Mouse (Mus musculus) cerebellum, adult 2 months (tissue): ENCODE measurements at regions not wholly inside any gene's neighbourhood (a gene's known extent, or its start where the extent isn't known, plus 50 kb on each side); places are given as distances from the start of the nearest gene placed in this dataset.

Experiments
- DNase-seq, 2 experiments: peaks; one replicate each; pipeline ENCODE4 v3.0.0; 2021
- H3K27ac ChIP-seq: fragments of 200-500 bp; 2 replicates; pipeline ENCODE4 v1.5.1; 2012; ENCODE audit warnings: low read length, control low read depth, inconsistent platforms; ENCODE audit not compliant: insufficient read depth
- H3K27me3 ChIP-seq: fragments of 200-500 bp; 2 replicates; pipeline ENCODE4 v1.6.1; 2012; ENCODE audit warnings: inconsistent platforms, mild to moderate bottlenecking, low read length, moderate library complexity; ENCODE audit not compliant: control insufficient read depth, insufficient read depth
- H3K4me1 ChIP-seq: fragments of 200-500 bp; 2 replicates; pipeline ENCODE4 v1.6.1; 2011; ENCODE audit warnings: low read length; ENCODE audit not compliant: control insufficient read depth, insufficient read depth
- H3K4me3 ChIP-seq: fragments of 200-500 bp; replicated peaks from 2 replicates; pipeline ENCODE3; 2011; ENCODE audit warnings: mild to moderate bottlenecking, low read depth, low read length, control low read depth; ENCODE audit not compliant: insufficient read depth
- CTCF ChIP-seq: fragments of 200-500 bp; IDR thresholded peaks from 2 replicates; pipeline ENCODE4 v1.5.1; 2011; ENCODE audit warnings: low read depth, mild to moderate bottlenecking, control low read depth, low read length, moderate library complexity, borderline replicate concordance; ENCODE audit not compliant: insufficient read depth
- POLR2A ChIP-seq: fragments of 200-500 bp; IDR thresholded peaks from 2 replicates; pipeline ENCODE4 v1.6.1; 2011; ENCODE audit warnings: low read length, control low read depth, borderline replicate concordance; ENCODE audit not compliant: insufficient read depth
- WGBS: fragments of 180-500 bp; shearing (Covaris S2); methylation state at CpG from one replicate; pipeline ENCODE4 v1.1.7; 2018; 5-methylcytosine and 5-hydroxymethylcytosine counted together

DNA sequence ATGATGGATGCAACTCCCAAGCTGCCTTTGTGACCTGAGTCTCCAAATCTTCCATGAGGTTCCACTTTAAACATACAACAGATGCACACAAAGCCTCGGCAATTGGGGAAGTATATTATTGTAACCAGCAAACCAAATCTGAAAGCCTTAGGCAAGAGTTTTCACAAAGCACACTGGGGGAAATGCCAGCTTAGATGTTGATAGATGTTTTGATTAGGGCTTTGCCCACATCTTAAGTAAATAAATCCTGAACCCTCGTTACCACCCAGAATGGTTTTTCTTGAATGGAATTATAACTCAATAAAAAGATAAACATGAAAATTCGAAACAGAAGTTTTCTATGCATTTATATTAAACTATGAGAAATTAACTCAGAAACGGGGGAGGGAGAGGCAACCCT is 302.7 kb downstream of the Sorl1 start:
- H3K27me3 ChIP-seq: no peaks in the 10 kb centered on the region; the same call in 1 of the 2 replicates
- no peaks in the 10 kb centered on the region for H3K4me1 ChIP-seq
- TF ChIP-seq CTCF (no peak), POLR2A (no peak)
- no peak for DNase-seq
- 81% methylated on average over 4 of the region's 4 CpGs for WGBS
- no peak overlapping the region for H3K27ac ChIP-seq
- H3K4me3 ChIP-seq: no peak overlapping the region

DNA sequence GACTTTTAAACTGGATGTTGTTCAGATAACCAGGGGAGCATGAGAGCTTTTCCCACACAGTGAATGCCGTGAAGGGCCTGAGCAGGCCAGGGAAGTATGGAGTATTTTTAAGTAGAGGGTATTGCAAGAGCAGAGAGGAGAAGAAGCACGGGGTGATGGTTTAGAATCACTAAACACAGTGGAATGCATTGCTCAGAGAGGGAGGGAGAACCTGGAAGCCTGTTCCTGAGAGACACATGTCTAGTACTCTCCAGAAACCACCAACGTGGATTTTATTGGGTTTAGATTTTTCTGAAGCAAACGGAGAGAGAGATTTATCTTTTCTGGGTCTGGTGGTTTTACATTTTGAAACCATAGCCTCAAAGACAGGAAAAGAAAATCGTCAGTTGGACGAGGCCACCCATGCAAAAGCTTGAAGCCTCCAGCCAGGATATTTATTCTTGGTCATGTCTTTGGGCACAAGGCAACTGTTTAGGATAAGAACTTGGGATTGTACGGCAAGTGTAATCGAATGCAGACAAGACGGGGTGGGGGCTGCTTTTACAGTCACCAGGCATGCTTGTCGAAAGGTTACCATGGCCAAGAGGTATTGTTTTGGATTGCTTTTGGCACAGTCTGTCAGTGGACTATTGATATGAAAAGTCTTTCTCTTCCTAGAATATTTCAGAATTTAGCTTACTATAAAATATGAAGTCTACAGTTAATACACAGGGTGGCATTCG is 306.2 kb downstream of the Sorl1 start:
- no peaks in the 10 kb centered on the region for H3K4me1 ChIP-seq
- no peak overlapping the region for H3K4me3 ChIP-seq
- no peak overlapping the region for H3K27ac ChIP-seq
- 81% methylated on average over 11 of the region's 11 CpGs for WGBS
- no peak for TF ChIP-seq CTCF
- no peak for TF ChIP-seq POLR2A
- H3K27me3 ChIP-seq: no peaks in the 10 kb centered on the region; the same call in 1 of the 2 replicates
- DNase-seq: no peak

DNA sequence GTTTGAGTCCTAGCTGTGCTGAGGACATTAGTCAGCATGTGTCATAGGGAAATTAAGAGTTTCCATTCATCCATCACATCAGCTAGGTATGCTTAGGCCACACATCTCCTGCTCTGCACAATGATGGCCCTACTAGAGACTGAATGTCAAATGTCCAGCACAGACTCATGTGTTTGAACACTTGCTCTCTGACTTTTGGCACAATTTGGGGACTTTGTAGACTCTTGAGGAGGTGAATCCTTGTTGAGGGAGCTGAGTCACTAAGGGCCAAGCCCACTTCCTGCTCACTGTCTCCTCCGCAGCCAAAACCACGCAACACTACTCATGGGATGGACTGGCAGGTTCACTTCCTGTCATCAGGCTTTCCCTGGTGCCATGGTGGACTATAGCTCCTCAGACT is 308.2 kb downstream of the Sorl1 start:
- WGBS: 98% methylated on average over 2 of the region's 2 CpGs
- no peak overlapping the region for H3K27ac ChIP-seq
- TF ChIP-seq POLR2A (no peak), CTCF (no peak)
- H3K27me3 ChIP-seq: no peaks in the 10 kb centered on the region; the same call in 1 of the 2 replicates
- no peaks in the 10 kb centered on the region for H3K4me1 ChIP-seq
- no peak for DNase-seq
- no peak overlapping the region for H3K4me3 ChIP-seq

DNA sequence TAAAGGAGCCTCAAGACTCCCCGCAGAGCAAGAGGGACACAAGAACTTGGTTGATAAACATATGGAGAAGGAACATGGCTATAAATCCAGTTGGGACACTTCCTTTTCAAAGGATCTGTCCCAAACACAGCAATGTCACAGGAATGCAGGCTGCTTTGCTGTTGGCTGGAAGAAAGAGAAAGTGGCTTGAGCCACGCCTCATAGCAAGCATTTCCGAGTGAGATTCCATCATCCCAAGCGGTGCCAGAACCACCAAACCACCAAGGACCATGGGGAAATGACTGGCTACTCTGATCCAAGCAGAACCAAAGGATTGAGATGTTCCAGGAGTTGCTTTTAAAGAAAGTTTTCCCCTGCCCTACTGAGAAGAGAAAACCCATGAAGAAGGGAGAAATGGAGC is 314.8 kb downstream of the Sorl1 start:
- no peak overlapping the region for H3K27ac ChIP-seq
- TF ChIP-seq CTCF: no peak
- no peak for TF ChIP-seq POLR2A
- no peak overlapping the region for H3K4me3 ChIP-seq
- H3K4me1 ChIP-seq: no peaks in the 10 kb centered on the region
- WGBS: 89% methylated on average over 4 of the region's 4 CpGs
- no peaks in the 10 kb centered on the region; the same call in 1 of the 2 replicates for H3K27me3 ChIP-seq
- DNase-seq: no peak

DNA sequence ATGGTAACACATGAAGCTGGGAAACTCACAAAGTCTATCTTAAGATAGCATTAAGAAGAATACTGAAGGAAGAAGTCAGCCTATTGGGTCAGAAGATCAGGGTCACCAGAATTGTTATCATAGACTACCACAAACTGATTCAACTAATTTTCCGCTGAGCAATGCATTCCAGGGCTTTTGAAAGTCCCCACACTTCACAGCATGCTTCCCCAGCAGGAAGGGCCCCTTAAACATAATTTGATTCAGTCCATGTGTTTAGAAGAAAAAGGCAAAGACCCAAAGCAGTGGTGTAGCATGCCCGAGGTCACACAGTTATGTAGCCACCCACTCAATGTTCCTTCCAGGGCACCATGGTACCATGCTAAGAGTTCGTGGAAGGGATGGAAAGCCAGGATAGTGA is 315.3 kb downstream of the Sorl1 start:
- Histone ChIP-seq H3K27me3 (no peaks in the 10 kb centered on the region; the same call in 1 of the 2 replicates), H3K4me1 (no peaks in the 10 kb centered on the region), H3K27ac (no peak overlapping the region), H3K4me3 (no peak overlapping the region)
- DNase-seq: no peak
- 46% methylated on average over 3 of the region's 3 CpGs for WGBS
- TF ChIP-seq CTCF: no peak
- no peak for TF ChIP-seq POLR2A

DNA sequence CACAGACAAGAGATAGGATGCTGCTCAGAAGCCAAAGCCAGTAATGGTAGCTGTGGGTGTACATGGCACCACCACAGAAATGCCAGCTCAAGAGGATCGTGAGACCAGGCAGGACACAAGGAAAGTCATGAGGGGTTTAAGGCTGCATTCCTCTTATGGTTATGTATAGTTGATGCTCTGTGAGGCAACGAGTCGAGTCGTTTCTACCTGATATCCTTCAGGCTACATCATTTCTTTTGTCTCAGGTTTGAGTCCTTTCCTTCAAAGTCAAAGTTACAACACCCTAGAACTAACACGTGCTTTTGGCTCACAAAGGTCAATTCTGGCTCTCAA is 317.8 kb downstream of the Sorl1 start:
- no peak for TF ChIP-seq CTCF
- no peak for TF ChIP-seq POLR2A
- H3K27ac ChIP-seq: no peak overlapping the region
- 88% methylated on average over 5 of the region's 5 CpGs for WGBS
- DNase-seq: no peak
- H3K4me3 ChIP-seq: no peak overlapping the region
- H3K4me1 ChIP-seq: no peaks in the 10 kb centered on the region
- H3K27me3 ChIP-seq: no peaks in the 10 kb centered on the region; the same call in 1 of the 2 replicates

DNA sequence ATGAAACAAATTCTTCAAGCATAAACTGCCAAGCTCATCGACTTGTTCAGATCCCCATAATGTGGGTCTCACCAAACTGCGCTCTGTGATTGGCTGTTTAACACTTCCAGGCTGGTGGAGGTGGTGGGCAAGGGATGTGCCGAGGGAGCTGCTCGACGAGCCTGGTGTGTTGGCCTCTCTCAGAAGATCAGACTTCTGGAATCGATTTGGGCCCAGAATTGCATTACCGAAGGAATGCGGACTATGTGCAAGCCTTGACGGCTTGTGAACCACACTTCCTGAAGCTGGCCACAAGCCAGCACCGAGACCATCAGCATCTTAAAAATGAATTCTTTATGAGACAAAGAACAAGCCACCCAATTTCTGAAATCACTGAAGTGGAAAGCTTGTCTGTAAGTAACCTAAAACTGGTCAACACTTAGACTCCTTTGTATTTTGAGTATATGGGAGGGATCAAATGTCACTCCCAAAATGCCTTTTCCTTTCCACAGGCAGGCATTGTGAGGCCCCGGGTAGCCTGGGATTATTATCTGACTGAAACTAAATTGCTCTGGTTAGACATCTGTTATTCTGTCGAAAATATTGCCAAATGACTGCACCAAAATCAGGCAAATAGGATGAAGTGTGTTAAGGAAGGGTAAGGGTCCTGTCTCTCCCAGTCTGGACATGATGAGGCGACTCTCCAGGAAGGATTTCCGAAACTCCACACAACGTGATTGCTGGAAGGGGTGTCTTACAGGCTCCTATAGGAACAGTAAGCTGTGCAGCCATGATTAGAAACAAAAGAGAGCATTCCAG is 318.4 kb downstream of the Sorl1 start:
- no peak for TF ChIP-seq CTCF
- no peak for TF ChIP-seq POLR2A
- no peak for DNase-seq
- H3K27me3 ChIP-seq: no peaks in the 10 kb centered on the region; the same call in 1 of the 2 replicates
- H3K4me3 ChIP-seq: no peak overlapping the region
- WGBS: 33% methylated on average over 15 of the region's 15 CpGs
- no peak overlapping the region for H3K27ac ChIP-seq
- H3K4me1 ChIP-seq: no peaks in the 10 kb centered on the region

DNA sequence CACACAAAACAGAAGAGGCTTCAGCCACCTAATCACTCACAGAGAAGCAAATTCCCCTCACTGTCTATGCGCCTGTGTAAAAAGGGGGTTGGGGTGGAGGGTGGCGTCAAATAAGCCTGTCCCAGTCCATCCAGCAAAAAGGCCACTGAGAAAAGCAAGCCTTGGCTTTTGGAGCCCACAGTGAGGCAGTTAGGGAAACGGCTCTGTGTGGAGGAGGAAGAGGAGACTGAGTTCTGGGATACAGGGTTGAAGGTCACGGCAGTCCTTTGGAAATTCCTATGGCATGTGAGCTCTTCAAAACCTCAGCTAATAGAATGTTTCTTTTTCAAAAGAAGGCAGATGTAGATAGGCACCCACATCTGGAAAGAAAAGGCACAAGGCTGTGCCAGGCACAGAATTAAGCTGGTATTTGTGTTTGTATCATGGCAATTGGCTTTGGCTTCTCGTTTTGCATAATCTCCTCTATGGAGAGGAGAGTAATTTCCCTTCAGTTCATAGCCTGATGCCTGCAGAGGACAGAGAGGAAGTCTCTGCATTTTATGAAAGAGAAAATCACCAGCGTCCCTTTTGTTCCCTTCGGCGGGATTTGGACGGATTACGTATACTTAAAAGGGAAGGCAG is 319.3 kb downstream of the Sorl1 start:
- peak overlapping the region; percentile 21; the same call in 1 of the 2 replicates for H3K27ac ChIP-seq
- no peak overlapping the region for H3K4me3 ChIP-seq
- 49% methylated on average over 10 of the region's 10 CpGs for WGBS
- H3K4me1 ChIP-seq: no peaks in the 10 kb centered on the region
- DNase-seq: no peak
- no peak for TF ChIP-seq POLR2A
- no peak for TF ChIP-seq CTCF
- H3K27me3 ChIP-seq: no peaks in the 10 kb centered on the region; the same call in 1 of the 2 replicates
